Comparison of ENCODE assay signal across 20 mouse cellular contexts in the genomic region with DNA sequence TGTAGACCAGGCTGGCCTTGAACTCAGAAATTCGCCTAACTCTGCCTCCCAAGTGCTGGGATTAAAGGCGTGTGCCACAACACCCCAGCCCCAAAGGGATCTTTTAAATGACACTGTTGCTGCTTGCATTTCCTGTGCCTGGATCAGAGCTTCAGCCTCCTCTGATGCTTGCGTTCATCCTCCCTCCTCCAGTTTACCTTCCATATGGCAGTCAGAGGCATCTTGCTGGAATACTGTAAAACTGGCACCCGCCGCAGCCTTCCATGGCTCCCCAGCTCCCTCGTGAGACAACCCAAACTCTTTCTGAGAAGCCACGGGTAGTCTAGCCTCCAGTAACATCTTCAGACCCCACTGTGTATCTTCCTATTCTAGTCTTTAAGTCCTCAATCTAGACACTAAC. TPM values are rescaled to one million over a fixed set of nuclear protein-coding genes. Genes with fewer than 3 reads are reported as not detected.
A peak's percentile ranks its signal among the peaks of the same experiment; 100 is the strongest.
DNase-seq lines count a peak whose midpoint lies in the region; ATAC-seq and TF ChIP-seq lines count a peak whose summit lies in the region.
"Had no signal": no experiment of that assay in that cellular context is flagged by ENCODE, and none has a peak within 500 bp of the region (broad histone marks: within the 10 kb centered on the region; RNA-seq: fewer than 3 reads in every experiment).

No protein-coding gene starts in this region.

- peaks cover 31% of the 10 kb centered on the region for H3K4me1 ChIP-seq in heart, postnatal 0 days (ENCODE audit: control insufficient read depth, insufficient read depth)
- peaks cover 47% of the 10 kb centered on the region for H3K4me1 ChIP-seq in liver, embryonic 13.5 days (replicated peaks)
- H3K4me1 ChIP-seq in liver, embryonic 11.5 days (replicated peaks; ENCODE audit: control insufficient read depth, insufficient read depth, low read length): peaks cover 29% of the 10 kb centered on the region
- H3K4me1 ChIP-seq in stomach, postnatal 0 days (replicated peaks; ENCODE audit: control insufficient read depth, insufficient read depth): peaks cover 7% of the 10 kb centered on the region
- peaks cover 20% of the 10 kb centered on the region for H3K4me1 ChIP-seq in hindbrain, postnatal 0 days (ENCODE audit: insufficient read depth, low read length)

- peak overlapping the region; percentile 93 for H3K27ac ChIP-seq in heart, postnatal 0 days (ENCODE audit: low read depth)
- H3K27ac ChIP-seq in liver, embryonic 13.5 days: peak overlapping the region; percentile 85; the same call in 1 of the 2 replicates
- H3K27ac ChIP-seq in liver, embryonic 11.5 days (ENCODE audit: low read depth, low read length): no peak overlapping the region; the same call in 1 of the 2 replicates
- peak overlapping the region; percentile 13; the same call in 1 of the 2 replicates for H3K27ac ChIP-seq in stomach, postnatal 0 days (replicated peaks)
- H3K27ac ChIP-seq in hindbrain, postnatal 0 days: no peak overlapping the region
- H3K27ac ChIP-seq: embryonic facial prominence, embryonic 12.5 days; forebrain, embryonic 15.5 days; hindbrain, embryonic 10.5 days had no signal

- H3K27me3 ChIP-seq in heart, postnatal 0 days (ENCODE audit: control insufficient read depth, insufficient read depth, low read length): no peaks in the 10 kb centered on the region
- H3K27me3 ChIP-seq in liver, embryonic 13.5 days: no peaks in the 10 kb centered on the region
- H3K27me3 ChIP-seq in liver, embryonic 11.5 days (replicated peaks; ENCODE audit: control insufficient read depth, insufficient read depth, low read length): no peaks in the 10 kb centered on the region
- H3K27me3 ChIP-seq in stomach, postnatal 0 days (ENCODE audit: control insufficient read depth, insufficient read depth, low read length): no peaks in the 10 kb centered on the region
- no peaks in the 10 kb centered on the region for H3K27me3 ChIP-seq in hindbrain, postnatal 0 days (ENCODE audit: insufficient read depth, low read length)
- H3K27me3 ChIP-seq: embryonic facial prominence, embryonic 12.5 days; forebrain, embryonic 15.5 days; limb, embryonic 13.5 days had no signal

- no peak for TF ChIP-seq CTCF in heart, postnatal 0 days (IDR thresholded peaks at IDR 0.05; ENCODE audit: low read depth)
- TF ChIP-seq CTCF in stomach, postnatal 0 days (IDR thresholded peaks at IDR 0.05; ENCODE audit: low read depth): no peak
- TF ChIP-seq CTCF in hindbrain, postnatal 0 days (IDR thresholded peaks at IDR 0.05; ENCODE audit: low read depth): no peak

- no peak for TF ChIP-seq EP300 in heart, postnatal 0 days (IDR thresholded peaks at IDR 0.05; ENCODE audit: low read depth)
- TF ChIP-seq EP300 in stomach, postnatal 0 days (optimal IDR thresholded peaks at IDR 0.05): no peak

- H3K9me3 ChIP-seq in heart, postnatal 0 days (replicated peaks; ENCODE audit: control insufficient read depth, low read length): no peaks in the 10 kb centered on the region
- no peaks in the 10 kb centered on the region for H3K9me3 ChIP-seq in liver, embryonic 13.5 days (replicated peaks)
- no peaks in the 10 kb centered on the region for H3K9me3 ChIP-seq in liver, embryonic 11.5 days (ENCODE audit: control insufficient read depth, low read length)
- H3K9me3 ChIP-seq in stomach, postnatal 0 days (ENCODE audit: control insufficient read depth, low read length): no peaks in the 10 kb centered on the region
- no peaks in the 10 kb centered on the region for H3K9me3 ChIP-seq in hindbrain, postnatal 0 days (ENCODE audit: low read length)
- H3K9me3 ChIP-seq: embryonic facial prominence, embryonic 12.5 days; forebrain, embryonic 15.5 days; limb, embryonic 13.5 days had no signal

- 74% methylated on average over 7 of the region's 7 CpGs for WGBS in heart, postnatal 0 days
- 77% methylated on average over 7 of the region's 7 CpGs for WGBS in liver, embryonic 13.5 days (ENCODE audit: insufficient replicate concordance)
- WGBS in liver, embryonic 11.5 days: 78% methylated on average over 7 of the region's 7 CpGs
- WGBS in stomach, postnatal 0 days: 84% methylated on average over 7 of the region's 7 CpGs
- 64% methylated on average over 7 of the region's 7 CpGs for WGBS in hindbrain, postnatal 0 days

- H3K36me3 ChIP-seq in heart, postnatal 0 days (replicated peaks; ENCODE audit: control insufficient read depth, insufficient read depth, low read length): peaks cover 34% of the 10 kb centered on the region
- H3K36me3 ChIP-seq in liver, embryonic 13.5 days: peaks cover 34% of the 10 kb centered on the region
- H3K36me3 ChIP-seq in liver, embryonic 11.5 days (ENCODE audit: control insufficient read depth, insufficient read depth, low read length): peaks cover 4% of the 10 kb centered on the region; the same call in 1 of the 2 replicates
- peaks cover 12% of the 10 kb centered on the region for H3K36me3 ChIP-seq in stomach, postnatal 0 days (ENCODE audit: control insufficient read depth, insufficient read depth, low read length)
- H3K36me3 ChIP-seq in hindbrain, postnatal 0 days (ENCODE audit: insufficient read depth, low read length): peaks cover under 1% of the 10 kb centered on the region; the same call in 1 of the 2 replicates
- H3K36me3 ChIP-seq: forebrain, embryonic 15.5 days had no signal

- ATAC-seq in heart, postnatal 0 days (ENCODE audit: insufficient read depth, low read depth): no peak
- ATAC-seq in liver, embryonic 13.5 days (ENCODE audit: low read depth): no peak
- no peak for ATAC-seq in liver, embryonic 11.5 days (replicated peaks; ENCODE audit: low FRiP score)
- ATAC-seq in stomach, postnatal 0 days (ENCODE audit: low FRiP score, low TSS enrichment): no peak
- ATAC-seq in hindbrain, postnatal 0 days: no peak
- ATAC-seq: forebrain, embryonic 15.5 days; lung, postnatal 0 days; midbrain, embryonic 16.5 days had no signal

- peak; percentile 48 for DNase-seq in cerebellum, adult 9-10 months
- no peak for DNase-seq in cerebellum, postnatal 4 days (ENCODE audit: low spot score in 2 of 2)
- DNase-seq in heart, postnatal 0 days (ENCODE audit: low spot score): no peak
- no peak for DNase-seq in heart, postnatal 10 days
- DNase-seq in liver, embryonic 13.5 days: no peak
- DNase-seq in liver, embryonic 11.5 days (ENCODE audit: low spot score): no peak
- no peak for DNase-seq in stomach, postnatal 0 days (ENCODE audit: low spot score)
- no peak for DNase-seq in hindbrain, postnatal 0 days (ENCODE audit: low spot score)
- DNase-seq: cerebellum, adult 11 months; heart, adult 2 months; thymus, postnatal 36 days had no signal

- H3K9ac ChIP-seq in heart, postnatal 0 days (replicated peaks; ENCODE audit: low read depth, low read length): no peak overlapping the region
- no peak overlapping the region for H3K9ac ChIP-seq in liver, embryonic 13.5 days
- no peak overlapping the region for H3K9ac ChIP-seq in liver, embryonic 11.5 days (ENCODE audit: low read depth, low read length)
- H3K9ac ChIP-seq in stomach, postnatal 0 days (ENCODE audit: low read length): no peak overlapping the region
- H3K9ac ChIP-seq in hindbrain, postnatal 0 days (replicated peaks; ENCODE audit: low read length): no peak overlapping the region
- H3K9ac ChIP-seq: embryonic facial prominence, embryonic 12.5 days; forebrain, embryonic 15.5 days had no signal

- H3K4me3 ChIP-seq in heart, postnatal 0 days (ENCODE audit: low read depth, low read length): no peak overlapping the region
- H3K4me3 ChIP-seq in liver, embryonic 13.5 days (replicated peaks): no peak overlapping the region
- H3K4me3 ChIP-seq in liver, embryonic 11.5 days (ENCODE audit: low read depth, low read length): no peak overlapping the region
- no peak overlapping the region for H3K4me3 ChIP-seq in stomach, postnatal 0 days (ENCODE audit: low read depth, low read length)
- no peak overlapping the region for H3K4me3 ChIP-seq in hindbrain, postnatal 0 days (ENCODE audit: low read length)
- H3K4me3 ChIP-seq: embryonic facial prominence, embryonic 12.5 days; forebrain, embryonic 15.5 days had no signal

- intact Hi-C loops in heart, postnatal 10 days (cut with DNase I): no loop called here

- no peak overlapping the region for H3K4me2 ChIP-seq in heart, postnatal 0 days (ENCODE audit: low read depth, low read length)
- peak overlapping the region; percentile 81; the same call in 1 of the 2 replicates for H3K4me2 ChIP-seq in liver, embryonic 13.5 days
- H3K4me2 ChIP-seq in liver, embryonic 11.5 days: no peak overlapping the region
- no peak overlapping the region for H3K4me2 ChIP-seq in stomach, postnatal 0 days (replicated peaks; ENCODE audit: low read depth)
- no peak overlapping the region for H3K4me2 ChIP-seq in hindbrain, postnatal 0 days (ENCODE audit: low read depth, low read length)

RNA-seq across cellular contexts. Expression of a gene that starts 1.2 kb away (rescaled TPM):
- total RNA-seq in heart, postnatal 0 days (2014; rRNA removed; ENCODE audit: low replicate concordance): 55.0 and 68.0 TPM in 2 replicates
- 88.5 and 93.6 TPM in 2 replicates for polyA plus RNA-seq in heart, postnatal 0 days (2015; fragmentation: Nextera tagmentation; extraction: Ambion mirVana)
- 100 to 1,000 TPM; 104 to 105 TPM for total RNA-seq in heart, postnatal 10 days (2021)
- polyA plus RNA-seq in liver, embryonic 13.5 days (2015; fragmentation: Nextera tagmentation; extraction: Ambion mirVana): 54.0 and 61.1 TPM in 2 replicates
- 124 and 128 TPM in 2 replicates for polyA plus RNA-seq in liver, embryonic 11.5 days (2014; fragmentation: Nextera tagmentation; extraction: Ambion mirVana)
- 51.6 and 57.5 TPM in 2 replicates for polyA plus RNA-seq in stomach, postnatal 0 days (2015; fragmentation: Nextera tagmentation; extraction: Ambion mirVana)
- 68.9 and 86.0 TPM in 2 replicates for total RNA-seq in hindbrain, postnatal 0 days (2014; rRNA removed)
- polyA plus RNA-seq in hindbrain, postnatal 0 days (2015; fragmentation: Nextera tagmentation; extraction: Ambion mirVana): 140 and 143 TPM in 2 replicates

RNA-seq across cellular contexts. Expression of a gene that starts 33.3 kb away (rescaled TPM):
- total RNA-seq in heart, postnatal 0 days (2014; rRNA removed; ENCODE audit: low replicate concordance): 29.7 and 35.5 TPM in 2 replicates
- polyA plus RNA-seq in heart, postnatal 0 days (2015; fragmentation: Nextera tagmentation; extraction: Ambion mirVana): 4.2 and 6.2 TPM in 2 replicates
- 1 to 10 TPM; 1.5 to 7.1 TPM for total RNA-seq in heart, postnatal 10 days (2021)
- 12.6 and 14.8 TPM in 2 replicates for polyA plus RNA-seq in liver, embryonic 13.5 days (2015; fragmentation: Nextera tagmentation; extraction: Ambion mirVana)
- polyA plus RNA-seq in liver, embryonic 11.5 days (2014; fragmentation: Nextera tagmentation; extraction: Ambion mirVana): 28.3 and 32.1 TPM in 2 replicates
- polyA plus RNA-seq in stomach, postnatal 0 days (2015; fragmentation: Nextera tagmentation; extraction: Ambion mirVana): 3.4 and 4.0 TPM in 2 replicates
- 5.7 and 22.1 TPM in 2 replicates for total RNA-seq in hindbrain, postnatal 0 days (2014; rRNA removed)
- 2.5 and 3.4 TPM in 2 replicates for polyA plus RNA-seq in hindbrain, postnatal 0 days (2015; fragmentation: Nextera tagmentation; extraction: Ambion mirVana)

RNA-seq across cellular contexts. Expression of a gene that starts 36.4 kb away (rescaled TPM):
- 30.8 and 31.2 TPM in 2 replicates for total RNA-seq in heart, postnatal 0 days (2014; rRNA removed; ENCODE audit: low replicate concordance)
- polyA plus RNA-seq in heart, postnatal 0 days (2015; fragmentation: Nextera tagmentation; extraction: Ambion mirVana): 10.0 and 11.7 TPM in 2 replicates
- 10 to 100 TPM; 15.6 to 18.0 TPM for total RNA-seq in heart, postnatal 10 days (2021)
- polyA plus RNA-seq in liver, embryonic 13.5 days (2015; fragmentation: Nextera tagmentation; extraction: Ambion mirVana): 2.8 and 3.6 TPM in 2 replicates
- 13.2 and 13.5 TPM in 2 replicates for polyA plus RNA-seq in liver, embryonic 11.5 days (2014; fragmentation: Nextera tagmentation; extraction: Ambion mirVana)
- polyA plus RNA-seq in stomach, postnatal 0 days (2015; fragmentation: Nextera tagmentation; extraction: Ambion mirVana): 4.7 and 6.7 TPM in 2 replicates
- 6.0 and 7.1 TPM in 2 replicates for total RNA-seq in hindbrain, postnatal 0 days (2014; rRNA removed)
- 3.0 and 3.6 TPM in 2 replicates for polyA plus RNA-seq in hindbrain, postnatal 0 days (2015; fragmentation: Nextera tagmentation; extraction: Ambion mirVana)
- total RNA-seq: MEL had no signal

RNA-seq across cellular contexts. Expression of a gene that starts 44.9 kb away (rescaled TPM):
- total RNA-seq in heart, postnatal 0 days (2014; rRNA removed; ENCODE audit: low replicate concordance): 0.08 TPM in 1 of 2 replicates, not detected in the other
- 0.07 and 0.12 TPM in 2 replicates for polyA plus RNA-seq in heart, postnatal 0 days (2015; fragmentation: Nextera tagmentation; extraction: Ambion mirVana)
- under 1 TPM in 1 of 2 experiments, not detected in 1; 0.10 TPM for total RNA-seq in heart, postnatal 10 days (2021)
- 0.08 and 0.09 TPM in 2 replicates for polyA plus RNA-seq in liver, embryonic 13.5 days (2015; fragmentation: Nextera tagmentation; extraction: Ambion mirVana)
- polyA plus RNA-seq in liver, embryonic 11.5 days (2014; fragmentation: Nextera tagmentation; extraction: Ambion mirVana): 0.12 TPM in 2 replicates
- 0.05 and 0.12 TPM in 2 replicates for polyA plus RNA-seq in stomach, postnatal 0 days (2015; fragmentation: Nextera tagmentation; extraction: Ambion mirVana)
- total RNA-seq in hindbrain, postnatal 0 days (2014; rRNA removed): 3.4 and 4.4 TPM in 2 replicates
- polyA plus RNA-seq in hindbrain, postnatal 0 days (2015; fragmentation: Nextera tagmentation; extraction: Ambion mirVana): 5.8 and 6.6 TPM in 2 replicates
- polyA plus RNA-seq: heart, adult 2 months; spleen, adult 2 months had no signal

RNA-seq across cellular contexts. Expression of a gene that starts 46.0 kb away (rescaled TPM):
- not detected in 2 replicates for total RNA-seq in heart, postnatal 0 days (2014; rRNA removed; ENCODE audit: low replicate concordance)
- not detected in 2 replicates for polyA plus RNA-seq in heart, postnatal 0 days (2015; fragmentation: Nextera tagmentation; extraction: Ambion mirVana)
- under 1 TPM in 1 of 2 experiments, not detected in 1; 0.10 TPM for total RNA-seq in heart, postnatal 10 days (2021)
- polyA plus RNA-seq in liver, embryonic 13.5 days (2015; fragmentation: Nextera tagmentation; extraction: Ambion mirVana): 0.07 and 0.09 TPM in 2 replicates
- polyA plus RNA-seq in liver, embryonic 11.5 days (2014; fragmentation: Nextera tagmentation; extraction: Ambion mirVana): 0.15 and 0.16 TPM in 2 replicates
- polyA plus RNA-seq in stomach, postnatal 0 days (2015; fragmentation: Nextera tagmentation; extraction: Ambion mirVana): 0.15 and 0.16 TPM in 2 replicates
- 36.9 and 41.7 TPM in 2 replicates for total RNA-seq in hindbrain, postnatal 0 days (2014; rRNA removed)
- polyA plus RNA-seq in hindbrain, postnatal 0 days (2015; fragmentation: Nextera tagmentation; extraction: Ambion mirVana): 8.2 and 8.9 TPM in 2 replicates
- total RNA-seq: gastrocnemius, adult 8-10 months; heart, adult 2 months; MEL had no signal
- polyA plus RNA-seq: heart, adult 2 months had no signal

Comparison
In these comparisons a context has a peak if more than half of its experiments do, and no peak if none do; other contexts are left out.
1. H3K27ac ChIP-seq: peak in heart, postnatal 0 days (single experiment), liver, embryonic 13.5 days (single experiment) and stomach, postnatal 0 days (single experiment); none in liver, embryonic 11.5 days (single experiment) and hindbrain, postnatal 0 days (single experiment).